Mouse (Mus musculus) ES-Bruce4 (cell line): ENCODE results near the gene Pnmt.

Source experiments
- CTCF ChIP-seq: IDR thresholded peaks from one replicate; pipeline ENCODE4 v1.8.1; 2011; ENCODE audit warnings: low read depth, low read length
- POLR2A ChIP-seq: IDR thresholded peaks from one replicate; pipeline ENCODE4 v1.8.1; 2011; ENCODE audit warnings: low read length; ENCODE audit not compliant: insufficient read depth

DNA sequence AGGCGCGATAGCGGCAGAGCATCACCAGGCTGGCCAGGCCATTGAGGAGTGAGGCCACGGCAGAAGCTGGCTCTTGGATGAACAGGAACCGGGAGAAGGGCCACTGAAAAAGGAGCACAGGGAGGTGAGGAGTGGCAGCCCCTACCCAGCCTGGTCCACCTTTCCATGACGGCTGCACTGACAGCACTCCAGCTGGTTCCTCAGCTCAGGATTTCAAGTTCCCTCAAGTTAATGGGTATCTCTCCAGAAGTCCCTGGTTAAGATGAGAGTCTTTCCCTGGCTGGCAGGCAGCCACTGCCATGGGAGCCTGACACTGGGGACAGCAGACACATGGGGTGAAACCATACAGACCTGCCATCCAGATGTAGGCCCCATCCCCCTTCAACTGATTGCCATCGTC, 11.7 kb downstream of the Pnmt start:
- TF ChIP-seq CTCF (no peak), POLR2A (no peak)
